Mouse (Mus musculus): ENCODE results near the gene Cd86.

- TF ChIP-seq CTCF (conservative IDR thresholded peaks at IDR 0.05; ENCODE audit: low read length) (no peak), POU5F1 (IDR thresholded peaks at IDR 0.05; ENCODE audit: borderline replicate concordance, low read length) (no peak), NANOG (IDR thresholded peaks at IDR 0.05; ENCODE audit: borderline replicate concordance, low read length) (no peak)
These were observed 20.8 kb downstream of the Cd86 start for GRCm38 (mm10) chr16:36645124-36645523.
